Mouse (Mus musculus) forebrain, postnatal 0 days (tissue): ENCODE data around the gene Setd5. TPM values are rescaled to one million over a fixed set of nuclear protein-coding genes. Genes with fewer than 3 reads are reported as not detected.
A peak's percentile ranks its signal among the peaks of the same experiment; 100 is the strongest.

ENCODE experiments used
- ATAC-seq: fragments of 200-750 bp; cut with Nextera tagmentation; 2 replicates; pipeline ENCODE4 v1.8.0; 2017; ENCODE audit warnings: mild to moderate bottlenecking, moderate library complexity
- DNase-seq: peaks from one replicate; pipeline ENCODE4 v3.0.0-alpha.2; 2015
- H3K27ac ChIP-seq: fragments of 300-500 bp; sonication (generic); 2 replicates; pipeline ENCODE4 v1.5.1; 2014; ENCODE audit warnings: low read depth, mild to moderate bottlenecking, antibody characterized with exemption, low read length, moderate library complexity, mixed read lengths
- H3K27me3 ChIP-seq: fragments of 300-500 bp; sonication (generic); 2 replicates; pipeline ENCODE4 v1.6.1; 2014; ENCODE audit warnings: mild to moderate bottlenecking, low read length, mixed read lengths; ENCODE audit not compliant: insufficient read depth
- H3K36me3 ChIP-seq: fragments of 300-500 bp; sonication (generic); 2 replicates; pipeline ENCODE4 v1.6.1; 2014; ENCODE audit warnings: mild to moderate bottlenecking, moderate library complexity; ENCODE audit not compliant: insufficient read depth
- H3K4me1 ChIP-seq: fragments of 300-500 bp; sonication (generic); 2 replicates; pipeline ENCODE4 v1.6.1; 2014; ENCODE audit warnings: antibody characterized with exemption; ENCODE audit not compliant: insufficient read depth
- H3K4me2 ChIP-seq: fragments of 300-500 bp; sonication (generic); 2 replicates; pipeline ENCODE4 v1.6.1; 2014; ENCODE audit warnings: low read depth, mild to moderate bottlenecking, moderate library complexity
- H3K4me3 ChIP-seq: fragments of 300-500 bp; sonication (generic); 2 replicates; pipeline ENCODE4 v1.5.1; 2014; ENCODE audit warnings: low read depth, low read length, mixed read lengths
- H3K9ac ChIP-seq: fragments of 300-500 bp; sonication (generic); 2 replicates; pipeline ENCODE4 v1.6.1; 2014; ENCODE audit warnings: mild to moderate bottlenecking
- H3K9me3 ChIP-seq: fragments of 300-500 bp; sonication (generic); 2 replicates; pipeline ENCODE4 v1.6.1; 2016; ENCODE audit warnings: low read length
- CTCF ChIP-seq: sonication (generic); IDR thresholded peaks from 2 replicates; pipeline ENCODE4 v1.5.1; 2016; ENCODE audit warnings: antibody characterized with exemption, control low read depth, low read depth
- WGBS: fragments of 180-500 bp; shearing (Covaris S2); extraction: QIAGEN DNeasy Blood & Tissue Kit; methylation state at CpG from one replicate; pipeline ENCODE4 v1.1.7; 2014; 5-methylcytosine and 5-hydroxymethylcytosine counted together
- polyA plus RNA-seq: library from polyadenylated mRNA; unstranded; fragments of >200 nt; fragmentation: Nextera tagmentation; extraction: Ambion mirVana; gene quantifications from 2 replicates; pipeline ENCODE4 v1.2.1, GENCODE M21; 2015
- total RNA-seq: library from RNA; depleted of rRNA; stranded (reverse); fragments of >200 nt; gene quantifications from 2 replicates; pipeline ENCODE4 v1.2.3, GENCODE M21; 2014

The Setd5 gene
- total and polyA plus RNA-seq, 2 experiments from 2014 or later, result 48.6 to 103 TPM

- no peak overlapping the region for H3K4me2 ChIP-seq
Observed at GRCm38 (mm10) chr6:113170651-113171050, 93.5 kb downstream of the Setd5 start.

GRCm38 (mm10) chr6:113172011-113172410, 94.8 kb downstream of the Setd5 start:
- no peak overlapping the region for H3K4me2 ChIP-seq
- no peak for TF ChIP-seq CTCF
- H3K4me3 ChIP-seq, result no peak overlapping the region
- H3K27me3 ChIP-seq, result no peaks in the 10 kb centered on the region
- H3K9ac ChIP-seq, result no peak overlapping the region
- no peaks in the 10 kb centered on the region for H3K4me1 ChIP-seq
- H3K9me3 ChIP-seq, result no peaks in the 10 kb centered on the region
- no peak for ATAC-seq
- H3K27ac ChIP-seq, result no peak overlapping the region
- peaks cover 43% of the 10 kb centered on the region for H3K36me3 ChIP-seq
- DNase-seq, result no peak

More at GRCm38 (mm10) chr6:113170651-113171050, 93.5 kb downstream of the Setd5 start:
- 93% methylated on average over 8 of the region's 8 CpGs for WGBS
- H3K4me3 ChIP-seq, result no peak overlapping the region
- H3K9ac ChIP-seq, result no peak overlapping the region
- ATAC-seq (no peak), DNase-seq (no peak)
- no peaks in the 10 kb centered on the region for H3K27me3 ChIP-seq
- TF ChIP-seq CTCF, result no peak
- H3K27ac ChIP-seq, result no peak overlapping the region
- peaks cover 34% of the 10 kb centered on the region for H3K36me3 ChIP-seq
- H3K4me1 ChIP-seq, result no peaks in the 10 kb centered on the region
- H3K9me3 ChIP-seq, result no peaks in the 10 kb centered on the region

GRCm38 (mm10) chr6:113172568-113172967, 95.4 kb downstream of the Setd5 start:
- Histone ChIP-seq H3K27me3 (no peaks in the 10 kb centered on the region), H3K27ac (no peak overlapping the region), H3K4me1 (no peaks in the 10 kb centered on the region), H3K4me3 (no peak overlapping the region), H3K4me2 (no peak overlapping the region), H3K9ac (no peak overlapping the region), H3K36me3 (peaks cover 43% of the 10 kb centered on the region), H3K9me3 (no peaks in the 10 kb centered on the region)
- 55% methylated on average over 1 of the region's 1 CpGs for WGBS
- ATAC-seq (peak; percentile 37; the same call in 1 of the 2 replicates), DNase-seq (peak; percentile 51)
- TF ChIP-seq CTCF, result peak; percentile 74

GRCm38 (mm10) chr6:113175469-113175868, 98.3 kb downstream of the Setd5 start:
- H3K9me3 ChIP-seq, result no peaks in the 10 kb centered on the region
- H3K27ac ChIP-seq, result no peak overlapping the region
- H3K4me1 ChIP-seq, result peaks cover 9% of the 10 kb centered on the region; the same call in 1 of the 2 replicates
- no peak overlapping the region for H3K4me2 ChIP-seq
- no peak for TF ChIP-seq CTCF
- peaks cover 34% of the 10 kb centered on the region for H3K36me3 ChIP-seq
- no peak for ATAC-seq
- 96% methylated on average over 3 of the region's 3 CpGs for WGBS
- no peak overlapping the region for H3K9ac ChIP-seq
- DNase-seq, result no peak
- no peaks in the 10 kb centered on the region for H3K27me3 ChIP-seq
- H3K4me3 ChIP-seq, result no peak overlapping the region

GRCm38 (mm10) chr6:113176613-113177012, 99.4 kb downstream of the Setd5 start:
- ATAC-seq, result no peak
- WGBS, result 83% methylated on average over 8 of the region's 8 CpGs

GRCm38 (mm10) chr6:113178286-113179194, 101.4 kb downstream of the Setd5 start:
- WGBS, result 17% methylated on average over 14 of the region's 14 CpGs
- peaks cover 21% of the 10 kb centered on the region for H3K36me3 ChIP-seq
- H3K9ac ChIP-seq, result 0 out of 2 replicates have a peak overlapping the region, but pooled peaks have one; percentile 1
- H3K9me3 ChIP-seq, result no peaks in the 10 kb centered on the region
- no peaks in the 10 kb centered on the region for H3K27me3 ChIP-seq
- H3K4me2 ChIP-seq, result peak overlapping the region; percentile 39
- no peak for TF ChIP-seq CTCF
- peaks cover 9% of the 10 kb centered on the region; the same call in 1 of the 2 replicates for H3K4me1 ChIP-seq
- ATAC-seq (peak; percentile 97), DNase-seq (peak; percentile 73)
- H3K27ac ChIP-seq, result peak overlapping the region; percentile 51
- H3K4me3 ChIP-seq, result peak overlapping the region; percentile 11

More at GRCm38 (mm10) chr6:113176613-113177012, 99.4 kb downstream of the Setd5 start:
- no peaks in the 10 kb centered on the region for H3K27me3 ChIP-seq
- H3K9me3 ChIP-seq, result no peaks in the 10 kb centered on the region
- no peak overlapping the region for H3K9ac ChIP-seq
- no peak overlapping the region for H3K27ac ChIP-seq
- no peak overlapping the region for H3K4me3 ChIP-seq
- no peak for DNase-seq
- H3K4me2 ChIP-seq, result no peak overlapping the region
- H3K4me1 ChIP-seq, result peaks cover 9% of the 10 kb centered on the region; the same call in 1 of the 2 replicates
- TF ChIP-seq CTCF, result no peak
- peaks cover 29% of the 10 kb centered on the region for H3K36me3 ChIP-seq
